Mouse (Mus musculus) kidney, adult 2 months (tissue): ENCODE results near the gene Fyb.

ENCODE experiments used
- CTCF ChIP-seq: fragments of 200-500 bp; conservative IDR thresholded peaks from 2 replicates; pipeline ENCODE4 v1.5.1; 2011; ENCODE audit warnings: low read depth, mild to moderate bottlenecking, control low read depth, low read length, moderate library complexity, mixed read lengths; ENCODE audit not compliant: insufficient read depth, insufficient read length
- POLR2A ChIP-seq: fragments of 200-500 bp; IDR thresholded peaks from one replicate; pipeline ENCODE4 v1.6.1; 2011; ENCODE audit warnings: low read depth, low read length, control low read depth

- no peak for TF ChIP-seq CTCF
- TF ChIP-seq POLR2A: no peak
These were observed 30.3 kb upstream of the Fyb start for GRCm38 (mm10) chr15:6492386-6492785.
